Mouse (Mus musculus) embryonic facial prominence, embryonic 12.5 days (tissue): ENCODE measurements around the gene Stard13. TPM values are rescaled to one million over a fixed set of nuclear protein-coding genes. Genes with fewer than 3 reads are reported as not detected.

Source experiments
- ATAC-seq: fragments of 200-750 bp; cut with Nextera tagmentation; 2 replicates; pipeline ENCODE4 v1.8.0; 2017; ENCODE audit not compliant: insufficient number of reproducible peaks, insufficient read depth, low FRiP score, low TSS enrichment
- H3K27ac ChIP-seq: fragments of 300-500 bp; sonication (generic); 2 replicates; pipeline ENCODE4 v1.5.1; 2016; ENCODE audit warnings: mild to moderate bottlenecking
- H3K27me3 ChIP-seq: fragments of 300-500 bp; sonication (generic); 2 replicates; pipeline ENCODE4 v1.6.1; 2016; ENCODE audit warnings: mild to moderate bottlenecking, moderate library complexity
- H3K36me3 ChIP-seq: fragments of 300-500 bp; sonication (generic); 2 replicates; pipeline ENCODE4 v1.6.1; 2016; ENCODE audit warnings: mild to moderate bottlenecking
- H3K4me1 ChIP-seq: fragments of 300-500 bp; sonication (generic); 2 replicates; pipeline ENCODE4 v1.6.1; 2016
- H3K4me2 ChIP-seq: fragments of 300-500 bp; sonication (generic); replicated peaks from 2 replicates; pipeline ENCODE4 v1.6.1; 2016; ENCODE audit warnings: mild to moderate bottlenecking, moderate library complexity
- H3K4me3 ChIP-seq: fragments of 300-500 bp; sonication (generic); 2 replicates; pipeline ENCODE4 v1.5.1; 2016; ENCODE audit warnings: mild to moderate bottlenecking
- H3K9ac ChIP-seq: fragments of 300-500 bp; sonication (generic); 2 replicates; pipeline ENCODE4 v1.6.1; 2016; ENCODE audit warnings: mild to moderate bottlenecking, moderate library complexity
- H3K9me3 ChIP-seq: fragments of 300-500 bp; sonication (generic); 2 replicates; pipeline ENCODE4 v1.6.1; 2016; ENCODE audit warnings: mild to moderate bottlenecking, moderate library complexity
- WGBS: fragments of 180-500 bp; shearing (Covaris S2); methylation state at CpG from one replicate; pipeline ENCODE4 v1.1.7; 2016; 5-methylcytosine and 5-hydroxymethylcytosine counted together
- polyA plus RNA-seq: library from polyadenylated mRNA; unstranded; fragments of >200 nt; fragmentation: Nextera tagmentation; extraction: Ambion mirVana; gene quantifications from 2 replicates; pipeline ENCODE4 v1.2.1, GENCODE M21; 2016

The Stard13 gene
- polyA plus RNA-seq, 1 experiment from 2014 or later: 7.6 TPM

DNA sequence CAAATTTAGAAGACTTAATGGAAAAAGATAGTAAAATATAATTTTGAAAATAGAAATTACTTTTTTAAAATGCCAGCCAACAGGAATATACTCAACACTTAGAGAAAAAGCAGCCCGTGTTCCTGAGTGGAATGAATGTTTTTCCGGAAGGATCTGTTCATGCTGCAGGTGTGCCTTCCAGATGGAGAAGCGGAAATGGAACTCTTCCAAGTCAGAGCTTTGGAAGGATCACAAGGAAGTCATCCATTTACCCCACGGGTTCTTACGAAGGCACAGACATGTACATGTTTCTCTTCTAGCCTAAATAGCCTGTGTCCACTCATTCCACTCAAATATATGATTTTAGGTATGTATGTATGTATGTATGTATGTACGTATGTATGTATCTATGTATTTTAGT is 142.6 kb downstream of the Stard13 start:
- no peaks in the 10 kb centered on the region for H3K27me3 ChIP-seq
- no peaks in the 10 kb centered on the region for H3K9me3 ChIP-seq
- H3K4me2 ChIP-seq: no peak overlapping the region
- H3K27ac ChIP-seq: no peak overlapping the region
- no peak overlapping the region for H3K4me3 ChIP-seq
- no peak overlapping the region for H3K9ac ChIP-seq
- no peaks in the 10 kb centered on the region; the same call in 1 of the 2 replicates for H3K36me3 ChIP-seq
- ATAC-seq: no peak
- H3K4me1 ChIP-seq: peaks cover 7% of the 10 kb centered on the region; the same call in 1 of the 2 replicates
- 92% methylated on average over 6 of the region's 6 CpGs for WGBS

DNA sequence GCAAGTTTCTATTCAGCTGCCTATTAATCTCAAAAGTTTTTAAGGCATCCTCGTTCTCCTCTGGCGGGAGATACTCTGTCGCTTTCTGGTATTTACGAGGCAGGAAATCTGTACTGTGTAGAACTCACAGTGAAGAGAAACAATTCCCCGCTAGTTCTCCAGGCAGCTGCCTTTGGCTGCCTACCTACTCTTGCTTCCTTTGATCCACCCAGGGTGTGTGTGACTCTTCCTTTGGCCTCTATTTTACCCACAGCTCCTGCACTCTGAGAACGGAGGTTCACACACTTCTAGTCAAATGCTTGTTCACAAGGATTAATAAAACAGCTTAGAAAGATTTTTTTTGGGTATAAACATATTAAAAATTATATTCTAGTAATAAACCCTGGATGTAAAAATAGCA is 144.4 kb downstream of the Stard13 start:
- no peak overlapping the region for H3K27ac ChIP-seq
- no peaks in the 10 kb centered on the region for H3K36me3 ChIP-seq
- H3K4me3 ChIP-seq: no peak overlapping the region
- no peak for ATAC-seq
- 75% methylated on average over 6 of the region's 6 CpGs for WGBS
- no peak overlapping the region for H3K4me2 ChIP-seq
- H3K27me3 ChIP-seq: no peaks in the 10 kb centered on the region
- no peak overlapping the region for H3K9ac ChIP-seq
- 0 out of 2 replicates have a peak, but pooled peaks cover 3% of the 10 kb centered on the region for H3K4me1 ChIP-seq
- no peaks in the 10 kb centered on the region for H3K9me3 ChIP-seq

DNA sequence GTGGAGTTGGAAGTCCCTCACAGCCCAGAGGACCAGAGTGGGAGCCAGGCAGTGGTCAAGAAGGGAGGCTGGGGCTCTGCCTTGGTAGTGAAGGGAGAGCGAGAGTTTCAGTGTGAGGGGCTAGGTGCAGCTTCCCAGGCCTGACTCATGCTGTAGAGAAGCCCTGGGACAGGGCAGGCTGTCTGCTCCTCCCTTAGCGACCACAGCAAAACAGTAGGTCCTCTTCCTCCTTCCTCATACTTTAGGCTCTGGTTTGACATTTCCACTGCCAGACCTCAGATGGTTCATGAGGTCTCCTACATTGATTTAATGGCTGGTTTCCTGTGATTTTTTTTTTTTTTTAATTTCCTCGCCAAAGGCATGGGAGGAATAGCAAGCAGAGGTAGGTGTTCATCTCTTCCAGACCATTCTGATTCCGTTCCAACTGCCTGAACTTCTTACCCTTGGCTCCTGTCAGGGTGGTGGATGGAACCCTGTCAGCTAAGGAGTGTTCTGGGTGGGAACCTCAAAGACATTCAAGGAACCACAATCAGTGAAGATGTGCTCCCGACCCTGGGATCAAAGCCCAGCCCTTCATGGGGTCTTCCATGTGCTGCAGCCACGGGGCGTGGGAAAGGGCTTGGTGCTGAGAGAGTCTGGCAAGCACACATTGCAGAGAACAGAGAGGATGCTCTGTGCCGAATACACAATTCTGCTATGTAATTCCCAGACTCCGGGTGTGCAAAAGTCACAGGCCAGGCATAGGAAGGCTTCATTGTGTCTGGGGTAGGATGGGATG is 147.0 kb downstream of the Stard13 start:
- no peaks in the 10 kb centered on the region for H3K27me3 ChIP-seq
- 66% methylated on average over 9 of the region's 9 CpGs for WGBS
- H3K9ac ChIP-seq: no peak overlapping the region
- H3K27ac ChIP-seq: no peak overlapping the region
- H3K36me3 ChIP-seq: no peaks in the 10 kb centered on the region
- 0 out of 2 replicates have a peak, but pooled peaks cover 3% of the 10 kb centered on the region for H3K4me1 ChIP-seq
- H3K4me3 ChIP-seq: no peak overlapping the region
- H3K9me3 ChIP-seq: no peaks in the 10 kb centered on the region
- no peak for ATAC-seq
- H3K4me2 ChIP-seq: no peak overlapping the region

GRCm38 (mm10) chr5:151085749-151086148 is 147.9 kb downstream of the Stard13 start:
- Histone ChIP-seq H3K27ac (no peak overlapping the region), H3K4me1 (0 out of 2 replicates have a peak, but pooled peaks cover 3% of the 10 kb centered on the region), H3K9me3 (no peaks in the 10 kb centered on the region), H3K4me3 (no peak overlapping the region), H3K27me3 (no peaks in the 10 kb centered on the region), H3K4me2 (no peak overlapping the region), H3K9ac (no peak overlapping the region), H3K36me3 (no peaks in the 10 kb centered on the region)
- no peak for ATAC-seq
- whole genome bisulfite sequencing: 86% methylated on average over 8 of the region's 8 CpGs

- H3K9me3 ChIP-seq: no peaks in the 10 kb centered on the region
- no peaks in the 10 kb centered on the region for H3K27me3 ChIP-seq
- H3K9ac ChIP-seq: no peak overlapping the region
- no peak for ATAC-seq
- no peak overlapping the region for H3K27ac ChIP-seq
- H3K36me3 ChIP-seq: no peaks in the 10 kb centered on the region
- no peak overlapping the region for H3K4me3 ChIP-seq
- no peaks in the 10 kb centered on the region for H3K4me1 ChIP-seq
- H3K4me2 ChIP-seq: no peak overlapping the region
- whole genome bisulfite sequencing: 77% methylated on average over 4 of the region's 4 CpGs
These were observed 153.4 kb downstream of the Stard13 start for GRCm38 (mm10) chr5:151080276-151080675.

GRCm38 (mm10) chr5:151077953-151078352 is 155.7 kb downstream of the Stard13 start:
- WGBS: 97% methylated on average over 2 of the region's 2 CpGs
- H3K9ac ChIP-seq: no peak overlapping the region
- ATAC-seq: no peak
- no peak overlapping the region for H3K27ac ChIP-seq
- H3K4me1 ChIP-seq: no peaks in the 10 kb centered on the region
- H3K9me3 ChIP-seq: no peaks in the 10 kb centered on the region
- H3K4me3 ChIP-seq: no peak overlapping the region
- no peaks in the 10 kb centered on the region for H3K36me3 ChIP-seq
- no peak overlapping the region for H3K4me2 ChIP-seq
- H3K27me3 ChIP-seq: no peaks in the 10 kb centered on the region

- peaks cover 5% of the 10 kb centered on the region; the same call in 1 of the 2 replicates for H3K4me1 ChIP-seq
- ATAC-seq: no peak
- no peaks in the 10 kb centered on the region for H3K36me3 ChIP-seq
- H3K9ac ChIP-seq: no peak overlapping the region
- no peaks in the 10 kb centered on the region for H3K27me3 ChIP-seq
- WGBS: 60% methylated on average over 3 of the region's 3 CpGs
- no peak overlapping the region for H3K4me2 ChIP-seq
- H3K27ac ChIP-seq: no peak overlapping the region
- no peak overlapping the region for H3K4me3 ChIP-seq
- no peaks in the 10 kb centered on the region for H3K9me3 ChIP-seq
These were observed 156.7 kb downstream of the Stard13 start for GRCm38 (mm10) chr5:151076917-151077316.

- H3K4me1 ChIP-seq: peaks cover 30% of the 10 kb centered on the region
- no peak overlapping the region for H3K9ac ChIP-seq
- H3K27me3 ChIP-seq: no peaks in the 10 kb centered on the region
- H3K9me3 ChIP-seq: no peaks in the 10 kb centered on the region
- H3K36me3 ChIP-seq: no peaks in the 10 kb centered on the region
- H3K27ac ChIP-seq: no peak overlapping the region
- H3K4me2 ChIP-seq: no peak overlapping the region
- WGBS: 84% methylated on average over 4 of the region's 4 CpGs
- no peak overlapping the region for H3K4me3 ChIP-seq
- ATAC-seq: no peak
These were observed 159.4 kb downstream of the Stard13 start for GRCm38 (mm10) chr5:151074282-151074681.

GRCm38 (mm10) chr5:151071430-151071829 is 162.2 kb downstream of the Stard13 start:
- 38% methylated on average over 6 of the region's 6 CpGs for WGBS
- peak overlapping the region; percentile 52 for H3K27ac ChIP-seq

DNA sequence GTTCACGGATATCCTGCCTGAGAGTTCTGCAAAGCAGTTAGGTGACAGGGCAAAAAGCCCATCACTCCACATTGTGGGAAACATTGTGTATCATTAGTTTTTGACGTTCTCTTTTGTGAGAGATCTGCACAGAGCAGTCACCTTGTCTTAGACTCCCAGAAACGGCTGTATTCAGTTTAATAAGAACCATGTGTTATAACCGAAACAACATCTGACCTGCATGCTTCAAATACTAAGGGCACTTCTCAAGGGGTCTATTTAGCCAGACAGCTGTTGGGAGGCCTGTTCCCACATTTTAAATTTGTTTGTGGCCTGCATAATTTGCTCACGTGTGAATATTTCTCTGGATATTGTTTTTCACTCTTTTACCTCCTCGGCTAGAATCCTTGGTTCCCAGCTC is 162.7 kb downstream of the Stard13 start:
- ATAC-seq: peak; percentile 78

More at GRCm38 (mm10) chr5:151071430-151071829, 162.2 kb downstream of the Stard13 start:
- no peaks in the 10 kb centered on the region for H3K27me3 ChIP-seq
- ATAC-seq: no peak
- H3K9ac ChIP-seq: no peak overlapping the region
- H3K36me3 ChIP-seq: no peaks in the 10 kb centered on the region
- peaks cover 33% of the 10 kb centered on the region for H3K4me1 ChIP-seq
- no peaks in the 10 kb centered on the region for H3K9me3 ChIP-seq
- no peak overlapping the region for H3K4me2 ChIP-seq
- H3K4me3 ChIP-seq: no peak overlapping the region

GRCm38 (mm10) chr5:151069569-151069968 is 164.1 kb downstream of the Stard13 start:
- H3K36me3 ChIP-seq: no peaks in the 10 kb centered on the region
- no peak overlapping the region for H3K4me2 ChIP-seq
- H3K27me3 ChIP-seq: no peaks in the 10 kb centered on the region
- H3K9ac ChIP-seq: no peak overlapping the region
- H3K4me3 ChIP-seq: no peak overlapping the region
- H3K4me1 ChIP-seq: peaks cover 33% of the 10 kb centered on the region
- H3K9me3 ChIP-seq: no peaks in the 10 kb centered on the region
- 81% methylated on average over 2 of the region's 2 CpGs for WGBS
- ATAC-seq: no peak
- no peak overlapping the region for H3K27ac ChIP-seq

More for the DNA sequence above, 162.7 kb downstream of the Stard13 start:
- Histone ChIP-seq H3K4me3 (no peak overlapping the region), H3K4me2 (no peak overlapping the region), H3K27me3 (no peaks in the 10 kb centered on the region), H3K4me1 (peaks cover 33% of the 10 kb centered on the region), H3K9ac (no peak overlapping the region), H3K36me3 (no peaks in the 10 kb centered on the region), H3K9me3 (no peaks in the 10 kb centered on the region), H3K27ac (peak overlapping the region; percentile 52; the same call in 1 of the 2 replicates)
- 18% methylated on average over 6 of the region's 6 CpGs for WGBS

DNA sequence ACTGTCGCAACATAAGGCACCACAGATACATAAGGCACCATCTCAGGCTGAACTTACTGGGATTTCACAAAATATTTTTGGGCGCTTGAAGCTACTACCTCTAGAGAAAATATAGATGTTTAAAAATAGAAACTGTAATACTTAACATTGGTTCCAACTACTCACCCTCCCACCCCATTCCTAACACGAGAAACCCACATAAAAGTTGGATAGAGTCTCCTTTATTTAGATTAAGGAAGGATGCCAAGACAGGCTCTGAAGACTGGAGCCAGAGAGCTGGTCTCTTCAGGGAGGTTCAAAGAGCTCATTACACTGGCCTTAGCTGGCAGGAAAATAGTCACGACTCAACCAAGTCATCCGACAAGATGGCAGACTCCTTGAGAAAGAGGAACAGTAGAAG is 167.6 kb downstream of the Stard13 start:
- Histone ChIP-seq H3K9ac (no peak overlapping the region), H3K27ac (no peak overlapping the region), H3K36me3 (peaks cover 16% of the 10 kb centered on the region), H3K9me3 (peaks cover 4% of the 10 kb centered on the region; the same call in 1 of the 2 replicates), H3K27me3 (no peaks in the 10 kb centered on the region), H3K4me3 (no peak overlapping the region), H3K4me1 (peaks cover 19% of the 10 kb centered on the region), H3K4me2 (no peak overlapping the region)
- ATAC-seq: no peak
- 85% methylated on average over 5 of the region's 5 CpGs for WGBS
